Mouse (Mus musculus) naive thymus-derived CD4-positive, alpha-beta T cell, adult 5 months (primary cell): ENCODE data around the gene Olfr273. TPM values are rescaled to one million over a fixed set of nuclear protein-coding genes. Genes with fewer than 3 reads are reported as not detected.

Experiments used
- polyA plus RNA-seq: library from polyadenylated mRNA; unstranded; fragments of 100-300 nt; shearing (Covaris generic); gene quantifications from one replicate; pipeline ENCODE4 v1.2.1, GENCODE M21; 2017

Gene Olfr273
- 0.22 TPM for polyA plus RNA-seq

GRCm38 (mm10) chr4:52859136-52859535 lies at the start of gene Olfr273:
Gene Olfr273, minus strand, starts transcription at chr4:52859236.

GRCm38 (mm10) chr4:52814304-52814703 lies 44.7 kb downstream of the Olfr273 start, which contains the start of gene Olfr275:
Gene Olfr275, plus strand, starts transcription at chr4:52814604.

Other genes starting within 250 kb of the Olfr273 start
- not detected for gene Olfr275, start 44.6 kb downstream of the Olfr273 start, polyA plus RNA-seq
- gene Olfr272, start 59.9 kb upstream of the Olfr273 start, polyA plus RNA-seq = not detected
- not detected for gene Olfr270, start 105.3 kb upstream of the Olfr273 start, polyA plus RNA-seq
- gene Nipsnap3a, start 130.0 kb upstream of the Olfr273 start, polyA plus RNA-seq = not detected
- gene Nipsnap3b, start 152.6 kb upstream of the Olfr273 start, polyA plus RNA-seq = 86.1 TPM